Mouse (Mus musculus) midbrain, postnatal 0 days (tissue): ENCODE measurements around the gene 1700029I15Rik. TPM values are rescaled to one million over a fixed set of nuclear protein-coding genes. Genes with fewer than 3 reads are reported as not detected.

ENCODE experiments used
- ATAC-seq: fragments of 200-750 bp; cut with Nextera tagmentation; 2 replicates; pipeline ENCODE4 v1.8.0; 2017; ENCODE audit warnings: moderate number of reproducible peaks, mild to moderate bottlenecking, moderate TSS enrichment, moderate library complexity; ENCODE audit not compliant: low FRiP score
- DNase-seq: peaks from one replicate; pipeline ENCODE4 v3.0.0-alpha.2; 2015; ENCODE audit warnings: low spot score
- H3K27ac ChIP-seq: fragments of 300-500 bp; sonication (generic); 2 replicates; pipeline ENCODE4 v1.5.1; 2014; ENCODE audit warnings: low read depth, mild to moderate bottlenecking, low read length, mixed read lengths
- H3K27me3 ChIP-seq: fragments of 300-500 bp; sonication (generic); 2 replicates; pipeline ENCODE4 v1.6.1; 2014; ENCODE audit warnings: low read length, control low read depth, mixed read lengths; ENCODE audit not compliant: insufficient read depth
- H3K36me3 ChIP-seq: fragments of 300-500 bp; sonication (generic); 2 replicates; pipeline ENCODE4 v1.6.1; 2014; ENCODE audit warnings: low read length, control low read depth, mixed read lengths; ENCODE audit not compliant: insufficient read depth
- H3K4me1 ChIP-seq: fragments of 300-500 bp; sonication (generic); 2 replicates; pipeline ENCODE4 v1.6.1; 2014; ENCODE audit warnings: mild to moderate bottlenecking, control low read depth, antibody characterized with exemption, low read length, mixed read lengths; ENCODE audit not compliant: insufficient read depth
- H3K4me2 ChIP-seq: fragments of 300-500 bp; sonication (generic); 2 replicates; pipeline ENCODE4 v1.6.1; 2014; ENCODE audit warnings: low read depth, mild to moderate bottlenecking, low read length, mixed read lengths; ENCODE audit not compliant: poor library complexity, severe bottlenecking
- H3K4me3 ChIP-seq: fragments of 300-500 bp; sonication (generic); 2 replicates; pipeline ENCODE4 v1.5.1; 2014; ENCODE audit warnings: low read depth, mild to moderate bottlenecking, low read length, moderate library complexity
- H3K9ac ChIP-seq: fragments of 300-500 bp; sonication (generic); replicated peaks from 2 replicates; pipeline ENCODE4 v1.6.1; 2014; ENCODE audit warnings: mild to moderate bottlenecking, low read length, moderate library complexity, mixed read lengths; ENCODE audit not compliant: poor library complexity, severe bottlenecking
- H3K9me3 ChIP-seq: fragments of 300-500 bp; sonication (generic); 2 replicates; pipeline ENCODE4 v1.6.1; 2016; ENCODE audit warnings: low read length, control low read depth
- CTCF ChIP-seq: IDR thresholded peaks from 2 replicates; pipeline ENCODE4 v1.5.1; 2016; ENCODE audit warnings: antibody characterized with exemption, mild to moderate bottlenecking
- WGBS: fragments of 180-500 bp; shearing (Covaris S2); extraction: QIAGEN DNeasy Blood & Tissue Kit; methylation state at CpG from one replicate; pipeline ENCODE4 v1.1.7; 2014; 5-methylcytosine and 5-hydroxymethylcytosine counted together
- polyA plus RNA-seq: library from polyadenylated mRNA; unstranded; fragments of >200 nt; fragmentation: Nextera tagmentation; extraction: Ambion mirVana; gene quantifications from 2 replicates; pipeline ENCODE4 v1.2.1, GENCODE M21; 2015
- total RNA-seq: library from RNA; depleted of rRNA; stranded (reverse); fragments of >200 nt; gene quantifications from 2 replicates; pipeline ENCODE4 v1.2.3, GENCODE M21; 2014

Gene 1700029I15Rik
- total and polyA plus RNA-seq, 2 experiments from 2014 or later, result 4.7 to 8.6 TPM

- Histone ChIP-seq H3K4me3 (peak overlapping the region; percentile 60), H3K27me3 (no peaks in the 10 kb centered on the region), H3K27ac (peak overlapping the region; percentile 74; the same call in 1 of the 2 replicates), H3K36me3 (peaks cover 21% of the 10 kb centered on the region), H3K9ac (peak overlapping the region; percentile 60), H3K4me1 (peaks cover 28% of the 10 kb centered on the region), H3K9me3 (no peaks in the 10 kb centered on the region), H3K4me2 (peak overlapping the region; percentile 90)
- no peak for TF ChIP-seq CTCF
- WGBS, result 14% methylated on average over 10 of the region's 10 CpGs
- DNase-seq (no peak), ATAC-seq (no peak)
Observed at GRCm38 (mm10) chr2:92375788-92376187, 6.5 kb upstream of the 1700029I15Rik start.

GRCm38 (mm10) chr2:92376300-92376699, 6.0 kb upstream of the 1700029I15Rik start:
- Histone ChIP-seq H3K9ac (no peak overlapping the region; the same call in 1 of the 2 replicates), H3K27ac (no peak overlapping the region), H3K9me3 (no peaks in the 10 kb centered on the region), H3K4me1 (peaks cover 23% of the 10 kb centered on the region), H3K4me3 (peak overlapping the region; percentile 60; the same call in 1 of the 2 replicates), H3K36me3 (peaks cover 25% of the 10 kb centered on the region), H3K27me3 (no peaks in the 10 kb centered on the region), H3K4me2 (peak overlapping the region; percentile 90)
- WGBS, result 87% methylated on average over 6 of the region's 6 CpGs
- DNase-seq, result no peak
- no peak for TF ChIP-seq CTCF
- no peak for ATAC-seq

- no peak for ATAC-seq
- H3K9me3 ChIP-seq, result no peaks in the 10 kb centered on the region
- H3K4me1 ChIP-seq, result peaks cover 14% of the 10 kb centered on the region; the same call in 1 of the 2 replicates
- WGBS, result 93% methylated on average over 7 of the region's 7 CpGs
- no peak for DNase-seq
- H3K4me3 ChIP-seq, result no peak overlapping the region
- no peak overlapping the region for H3K4me2 ChIP-seq
- no peaks in the 10 kb centered on the region for H3K27me3 ChIP-seq
- peaks cover 35% of the 10 kb centered on the region for H3K36me3 ChIP-seq
- H3K27ac ChIP-seq, result no peak overlapping the region
- TF ChIP-seq CTCF, result no peak
- H3K9ac ChIP-seq, result no peak overlapping the region
Observed at GRCm38 (mm10) chr2:92377320-92377719, 5.0 kb upstream of the 1700029I15Rik start.

- Histone ChIP-seq H3K9ac (no peak overlapping the region), H3K27me3 (no peaks in the 10 kb centered on the region), H3K4me2 (no peak overlapping the region), H3K4me3 (no peak overlapping the region), H3K9me3 (no peaks in the 10 kb centered on the region), H3K27ac (no peak overlapping the region), H3K4me1 (peaks cover 8% of the 10 kb centered on the region; the same call in 1 of the 2 replicates), H3K36me3 (peaks cover 61% of the 10 kb centered on the region)
- DNase-seq (no peak), ATAC-seq (no peak)
- TF ChIP-seq CTCF, result no peak
- 75% methylated on average over 17 of the region's 17 CpGs for WGBS
Observed at GRCm38 (mm10) chr2:92379783-92380494, 2.4 kb upstream of the 1700029I15Rik start.

- Histone ChIP-seq H3K27ac (no peak overlapping the region), H3K4me1 (peaks cover 8% of the 10 kb centered on the region; the same call in 1 of the 2 replicates), H3K9me3 (no peaks in the 10 kb centered on the region), H3K36me3 (peaks cover 67% of the 10 kb centered on the region), H3K4me3 (no peak overlapping the region), H3K27me3 (no peaks in the 10 kb centered on the region), H3K9ac (no peak overlapping the region), H3K4me2 (no peak overlapping the region)
- 69% methylated on average over 6 of the region's 6 CpGs for WGBS
- no peak for ATAC-seq
- DNase-seq, result no peak
- TF ChIP-seq CTCF, result no peak
Observed at GRCm38 (mm10) chr2:92380495-92381050, 1.8 kb upstream of the 1700029I15Rik start.

- Histone ChIP-seq H3K9ac (no peak overlapping the region), H3K9me3 (no peaks in the 10 kb centered on the region), H3K27me3 (no peaks in the 10 kb centered on the region), H3K36me3 (peaks cover 73% of the 10 kb centered on the region), H3K27ac (no peak overlapping the region), H3K4me1 (0 out of 2 replicates have a peak, but pooled peaks cover 3% of the 10 kb centered on the region), H3K4me3 (no peak overlapping the region), H3K4me2 (no peak overlapping the region)
- 88% methylated on average over 5 of the region's 5 CpGs for WGBS
- no peak for DNase-seq
- no peak for ATAC-seq
- TF ChIP-seq CTCF, result no peak
Observed at GRCm38 (mm10) chr2:92381161-92381560, 1.2 kb upstream of the 1700029I15Rik start.
